Mouse (Mus musculus) NIH3T3 (cell line): ENCODE results near the gene Trrap.

Source experiments
- DNase-seq: peaks from one replicate; pipeline ENCODE4 v3.0.0-alpha.2; 2012; ENCODE audit warnings: low read depth

The Trrap gene

GRCm38 (mm10) chr5:144780654-144781053, 13.1 kb downstream of the Trrap start:
- DNase-seq = no peak

DNA sequence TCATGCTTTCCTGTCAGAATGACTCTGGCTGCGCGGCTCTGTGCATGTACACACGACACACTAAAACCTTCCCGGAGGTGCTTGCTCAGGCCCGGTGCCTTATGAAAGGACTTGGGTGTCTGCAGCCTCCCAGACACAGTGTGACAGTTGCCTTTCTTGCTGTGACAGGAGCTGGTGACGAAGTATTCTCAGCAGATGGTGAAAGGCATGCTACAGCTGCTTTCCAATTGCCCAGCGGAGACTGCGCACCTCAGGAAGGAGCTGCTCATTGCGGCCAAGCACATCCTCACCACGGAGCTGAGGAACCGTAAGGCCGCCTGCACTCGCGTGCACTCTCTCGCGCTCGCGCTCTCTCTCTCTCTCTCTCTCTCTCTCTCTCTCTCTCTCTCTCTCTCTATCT, 18.9 kb downstream of the Trrap start:
- DNase-seq = no peak

DNA sequence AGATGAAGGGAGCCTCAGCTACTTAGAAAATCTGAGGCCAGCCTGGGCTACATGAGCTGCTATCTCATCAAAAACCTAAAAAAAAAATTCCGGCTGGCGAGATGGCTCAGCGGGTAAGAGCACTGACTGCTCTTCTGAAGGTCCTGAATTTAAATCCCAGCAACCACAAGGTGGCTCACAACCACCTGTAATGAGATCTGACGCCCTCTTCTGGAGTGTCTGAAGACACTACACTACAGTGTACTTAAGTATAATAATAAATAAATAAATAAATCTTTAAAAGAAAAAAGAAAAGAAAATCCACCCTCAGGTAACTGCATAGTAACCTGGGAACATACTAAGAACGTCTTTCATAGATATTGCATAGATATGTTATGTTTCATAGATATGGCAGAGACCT, 25.8 kb downstream of the Trrap start:
- no peak for DNase-seq

DNA sequence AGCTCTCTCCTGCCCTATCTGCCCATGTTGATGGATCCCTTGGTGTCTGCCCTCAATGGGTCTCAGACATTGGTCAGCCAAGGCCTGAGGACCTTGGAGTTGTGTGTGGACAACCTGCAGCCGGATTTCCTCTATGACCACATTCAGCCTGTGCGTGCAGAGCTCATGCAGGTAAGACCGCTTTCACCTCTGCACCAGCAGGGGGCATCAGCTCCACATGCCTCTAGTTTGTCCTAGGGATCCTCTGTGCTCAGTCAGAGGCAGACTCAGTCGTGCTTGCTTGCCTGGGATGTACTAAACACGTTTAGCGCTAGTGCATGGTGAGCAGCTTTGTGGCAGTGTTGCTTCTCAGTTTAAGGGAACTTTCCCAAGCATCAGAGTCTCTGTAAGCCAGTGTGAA, 27.2 kb downstream of the Trrap start:
- peak; percentile 59 for DNase-seq

DNA sequence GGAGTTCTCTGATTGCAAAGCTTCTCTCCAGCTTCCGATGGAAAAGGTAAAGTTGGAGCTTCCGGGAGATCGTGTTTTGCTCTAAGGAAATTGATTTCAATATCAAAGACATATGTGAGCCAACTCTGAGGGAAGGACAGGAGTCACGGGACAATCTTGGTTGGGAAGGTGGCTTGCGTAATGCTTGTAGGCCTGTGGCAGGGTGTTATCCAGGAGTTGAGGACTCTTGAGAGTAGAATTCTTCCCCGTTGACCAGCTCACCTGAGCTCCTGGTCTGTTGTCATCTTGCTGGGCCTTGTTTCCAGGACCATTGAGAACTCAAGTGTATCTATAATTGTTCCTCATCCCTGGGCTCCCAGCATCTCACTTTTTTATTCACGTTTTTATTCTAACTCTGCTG, 29.6 kb downstream of the Trrap start:
- no peak for DNase-seq

DNA sequence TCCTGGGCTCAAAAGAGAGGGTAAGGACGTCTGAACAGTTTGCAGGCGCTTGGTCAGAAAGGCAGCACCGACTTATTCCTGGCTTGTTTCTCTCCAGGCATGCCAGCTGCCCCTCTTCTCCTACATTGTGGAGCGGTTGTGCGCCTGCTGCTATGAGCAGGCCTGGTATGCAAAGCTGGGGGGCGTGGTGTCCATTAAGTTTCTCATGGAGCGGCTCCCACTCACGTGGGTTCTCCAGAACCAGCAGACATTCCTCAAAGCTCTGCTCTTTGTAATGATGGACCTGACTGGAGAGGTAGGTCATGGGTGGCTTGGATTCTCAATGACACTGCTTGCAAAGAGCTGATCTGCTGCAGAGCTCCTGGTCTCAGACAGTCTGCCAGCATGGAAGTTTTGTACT, 35.5 kb downstream of the Trrap start:
- DNase-seq = no peak

DNA sequence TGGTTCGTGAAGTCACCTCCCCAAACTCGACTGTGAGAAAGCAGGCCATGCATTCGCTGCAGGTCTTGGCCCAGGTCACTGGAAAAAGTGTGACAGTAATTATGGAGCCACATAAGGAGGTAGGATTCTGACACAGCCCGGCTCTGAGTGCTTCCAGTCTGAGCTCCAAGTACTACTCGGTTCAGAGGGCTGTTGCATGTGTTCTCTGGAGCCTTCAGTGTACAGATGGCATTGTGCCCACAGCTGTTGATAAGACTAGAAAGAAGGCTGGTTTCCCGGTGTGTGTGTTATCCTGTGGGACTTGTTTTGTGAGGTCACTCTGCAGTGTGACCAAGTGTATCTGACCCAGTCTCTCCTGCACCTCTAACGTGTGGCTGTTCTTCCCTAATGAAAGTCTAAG, 36.6 kb downstream of the Trrap start:
- no peak for DNase-seq

- DNase-seq = no peak
Measured at GRCm38 (mm10) chr5:144806931-144807330, 39.4 kb downstream of the Trrap start.

DNA sequence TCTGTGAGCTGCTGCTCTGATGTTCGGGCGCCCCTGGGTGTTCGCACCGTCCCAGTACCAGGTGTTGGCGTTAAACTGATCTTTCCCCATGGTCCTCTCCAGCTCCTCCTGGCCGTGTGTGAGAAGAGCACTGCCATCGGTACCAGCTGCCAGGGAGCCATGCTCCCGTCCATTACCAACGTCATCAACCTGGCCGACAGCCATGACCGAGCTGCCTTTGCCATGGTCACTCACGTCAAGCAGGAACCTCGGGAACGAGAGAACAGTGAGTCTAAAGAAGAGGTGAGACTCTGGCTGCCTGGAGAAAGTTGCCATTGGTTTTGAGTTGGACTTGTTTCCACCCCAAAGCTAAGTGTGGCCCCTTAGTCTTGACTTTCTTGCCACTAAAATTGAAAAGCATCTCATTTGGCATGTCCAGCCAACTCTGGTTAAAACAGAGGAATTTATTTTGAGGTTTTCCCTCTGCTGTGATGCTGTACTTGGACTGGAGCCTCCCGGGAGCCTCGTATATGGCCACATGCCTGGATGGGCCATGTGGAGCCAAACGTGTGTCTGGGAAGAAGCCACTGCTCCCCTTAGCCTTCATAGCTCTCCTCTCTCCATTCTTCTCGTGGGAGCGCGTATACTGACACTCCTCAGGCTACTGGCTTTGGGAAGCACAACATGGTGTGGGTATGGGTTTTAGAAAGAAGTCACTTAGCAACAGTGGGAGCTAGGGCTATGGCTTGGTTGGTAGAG, 61.0 kb downstream of the Trrap start:
- peak; percentile 14 for DNase-seq

DNA sequence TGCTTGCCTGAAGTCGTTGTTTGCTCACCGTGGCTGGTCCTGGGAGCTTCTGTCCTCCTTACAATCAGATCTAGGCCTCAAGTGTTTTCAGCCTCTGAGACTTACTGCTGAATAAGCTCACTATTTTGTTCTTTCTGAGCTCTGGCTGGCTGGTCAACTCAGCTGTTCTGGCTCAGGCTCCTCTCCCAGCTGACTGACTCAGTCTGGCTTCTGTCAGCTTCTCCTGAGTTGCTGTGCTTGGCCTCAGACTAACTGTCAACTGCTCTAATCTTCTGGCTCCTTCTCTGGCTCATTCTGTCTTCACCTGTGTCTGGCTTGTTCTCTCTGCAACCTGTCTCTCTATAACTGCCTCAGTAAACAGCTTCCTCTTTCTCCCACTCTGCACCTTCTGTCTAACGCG, 62.1 kb downstream of the Trrap start:
- no peak for DNase-seq

DNA sequence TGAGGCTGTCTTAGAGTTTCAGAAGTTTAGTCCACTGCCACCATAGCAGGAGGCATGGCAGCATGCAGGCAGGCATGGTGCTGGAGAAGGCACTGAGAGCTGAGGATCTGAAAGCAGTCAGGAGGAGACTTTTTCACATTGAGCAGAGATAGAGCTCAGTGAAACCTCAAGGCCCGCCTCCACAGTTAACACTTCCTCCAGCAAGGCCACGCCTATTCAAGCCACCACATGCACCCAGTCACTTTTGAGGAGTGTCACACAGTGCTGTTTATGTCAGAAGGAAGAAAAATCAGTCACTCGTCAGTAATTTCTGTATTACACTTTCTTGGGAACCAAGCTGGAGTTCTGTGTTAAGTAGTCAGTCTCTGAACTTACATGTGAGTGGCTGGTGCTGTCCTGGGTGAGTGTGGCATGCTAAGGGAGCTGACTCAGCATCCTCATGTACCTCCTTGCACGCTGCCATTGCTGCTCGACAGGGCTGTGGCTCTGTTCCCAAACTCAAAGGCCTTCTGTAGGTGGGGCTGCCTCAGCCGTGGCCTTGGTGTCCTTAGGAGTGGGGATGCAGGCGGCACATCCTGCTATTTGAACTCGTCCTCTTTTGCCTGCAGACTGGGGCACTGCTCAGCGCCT, 64.4 kb downstream of the Trrap start:
- DNase-seq = no peak

DNA sequence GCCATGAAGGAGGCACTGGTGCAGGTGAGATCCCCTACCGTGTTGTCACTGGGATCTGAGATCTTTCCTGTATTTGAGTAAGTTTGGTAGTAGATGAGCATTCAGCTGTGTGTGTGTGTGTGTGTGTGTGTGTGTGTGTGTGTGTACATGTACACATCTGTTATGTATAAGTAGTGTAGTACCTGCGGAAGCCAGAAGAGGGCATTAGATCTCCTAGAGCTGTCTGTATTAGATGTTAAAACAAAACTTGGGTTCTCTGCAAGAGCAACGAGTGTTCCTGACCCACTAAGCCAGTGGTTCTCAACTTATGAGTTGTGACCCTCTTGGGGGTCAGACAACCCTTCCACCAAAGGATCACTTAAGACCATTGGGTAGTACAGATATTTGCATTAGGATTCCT, 68.6 kb downstream of the Trrap start:
- DNase-seq = peak; percentile 74

- DNase-seq = no peak
Measured at GRCm38 (mm10) chr5:144845352-144845751, 77.8 kb downstream of the Trrap start.

GRCm38 (mm10) chr5:144848735-144849134, 81.2 kb downstream of the Trrap start:
- peak; percentile 36 for DNase-seq

GRCm38 (mm10) chr5:144849932-144850331, 82.4 kb downstream of the Trrap start:
- DNase-seq = peak; percentile 44

- DNase-seq = no peak
Measured at GRCm38 (mm10) chr5:144851820-144852219, 84.3 kb downstream of the Trrap start.

- no peak for DNase-seq
Measured at GRCm38 (mm10) chr5:144853931-144854330, 86.4 kb downstream of the Trrap start.

- DNase-seq = no peak
Measured at GRCm38 (mm10) chr5:144855936-144856335, 88.4 kb downstream of the Trrap start.

- DNase-seq = no peak
Measured at GRCm38 (mm10) chr5:144858527-144858926, 91.0 kb downstream of the Trrap start.

- DNase-seq = no peak
Measured at GRCm38 (mm10) chr5:144859284-144859683, 91.8 kb downstream of the Trrap start.

DNA sequence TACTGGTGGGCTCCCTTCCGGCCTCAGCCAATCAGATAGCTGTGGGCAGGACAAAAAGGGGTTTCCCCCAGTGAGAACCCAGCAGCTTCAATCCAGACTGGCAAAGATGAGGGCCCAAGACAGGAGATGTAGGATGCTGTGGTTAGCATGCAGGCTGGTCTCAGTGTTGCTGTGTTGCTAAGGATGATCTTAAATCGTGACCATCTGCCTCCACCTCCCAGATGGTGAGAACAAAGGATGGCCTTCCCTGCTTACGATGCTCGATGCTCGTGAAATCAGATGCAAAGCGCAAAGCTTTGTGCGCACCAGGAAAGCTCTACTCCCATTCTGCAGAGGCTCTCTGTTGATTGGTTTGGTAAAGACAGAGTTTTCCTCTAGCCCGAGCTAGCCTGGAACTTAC, 93.4 kb downstream of the Trrap start:
- DNase-seq = no peak

GRCm38 (mm10) chr5:144866923-144867322, 99.4 kb downstream of the Trrap start:
- peak; percentile 51 for DNase-seq

DNA sequence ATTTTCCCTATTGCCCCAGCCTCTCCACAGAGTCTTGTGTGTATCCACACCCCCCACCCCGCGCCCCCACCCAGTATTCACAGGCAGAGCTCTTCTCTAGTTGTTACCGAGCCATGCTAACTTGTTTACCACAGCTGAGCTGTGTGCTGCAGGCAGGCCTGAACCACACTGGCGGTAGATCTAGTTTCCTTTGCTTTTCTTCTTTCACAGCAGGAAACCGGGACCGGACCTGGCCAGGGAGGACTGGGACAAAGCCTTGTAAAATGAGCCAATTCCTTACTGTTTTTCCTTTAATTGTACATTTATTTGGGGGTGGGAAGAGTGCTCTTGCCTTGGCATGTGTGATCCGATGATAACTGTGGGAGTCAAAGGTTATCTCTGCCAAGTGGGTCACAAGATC, 101.9 kb downstream of the Trrap start:
- no peak for DNase-seq

GRCm38 (mm10) chr5:144870782-144871181, 103.2 kb downstream of the Trrap start:
- DNase-seq = no peak
